In genomic region chr1:59236856-59237441, GRCm38 (mm10) we compare ENCODE assay signal across 8 mouse cellular contexts. TPM values are rescaled to one million over a fixed set of nuclear protein-coding genes. Genes with fewer than 3 reads are reported as not detected.
DNase-seq lines count a peak whose midpoint lies in the region; ATAC-seq lines count a peak whose summit lies in the region.

TSS of gene Als2 (minus strand) at chr1:59237231.

- no peaks in the 10 kb centered on the region for H3K27me3 ChIP-seq in heart, embryonic 10.5 days (ENCODE audit: insufficient read depth, poor library complexity, severe bottlenecking)
- H3K27me3 ChIP-seq in kidney, embryonic 15.5 days: no peaks in the 10 kb centered on the region

- WGBS in heart, embryonic 10.5 days: under 1% methylated on average over 58 of the region's 58 CpGs
- WGBS in kidney, embryonic 15.5 days: 0% methylated on average over 58 of the region's 58 CpGs

- no peaks in the 10 kb centered on the region for H3K36me3 ChIP-seq in heart, embryonic 10.5 days
- no peaks in the 10 kb centered on the region for H3K36me3 ChIP-seq in kidney, embryonic 15.5 days

- peak; percentile 95 for DNase-seq in B cell, adult 2 months
- peak; percentile 99 for DNase-seq in brain, adult 2 months (ENCODE audit: low read depth, low spot score)
- peak; percentile 99 for DNase-seq in heart, embryonic 10.5 days (ENCODE audit: low spot score)
- DNase-seq in liver: peak; percentile 100
- DNase-seq in spleen, postnatal 4 days (ENCODE audit: low spot score in 2 of 2): peak; percentile 99 to 100

- H3K4me2 ChIP-seq in kidney, embryonic 15.5 days: peak within 1 kb of the TSS; percentile 89

- peaks cover 2% of the 10 kb centered on the region; the same call in 1 of the 2 replicates for H3K4me1 ChIP-seq in heart, embryonic 10.5 days
- peaks cover 9% of the 10 kb centered on the region for H3K4me1 ChIP-seq in kidney, embryonic 15.5 days

- peak within 1 kb of the TSS; percentile 95 for H3K4me3 ChIP-seq in heart, embryonic 10.5 days
- peak within 1 kb of the TSS; percentile 90 for H3K4me3 ChIP-seq in kidney, embryonic 15.5 days (replicated peaks)

- peak within 1 kb of the TSS; percentile 83 for H3K9ac ChIP-seq in kidney, embryonic 15.5 days

- no peaks in the 10 kb centered on the region for H3K9me3 ChIP-seq in heart, embryonic 10.5 days
- no peaks in the 10 kb centered on the region for H3K9me3 ChIP-seq in kidney, embryonic 15.5 days (replicated peaks)

- ATAC-seq in erythroblast, adult 5-6 weeks (replicated peaks; ENCODE audit: low FRiP score, poor library complexity, severe bottlenecking): peak; percentile 92
- ATAC-seq in kidney, embryonic 15.5 days (replicated peaks; ENCODE audit: low FRiP score): peak; percentile 96
- peak; percentile 94 for ATAC-seq in monocyte, adult 5-6 weeks (replicated peaks; ENCODE audit: insufficient number of reproducible peaks, low FRiP score, low TSS enrichment, poor library complexity, severe bottlenecking)

- H3K27ac ChIP-seq in heart, embryonic 10.5 days: peak within 1 kb of the TSS; percentile 93
- peak within 1 kb of the TSS; percentile 70 for H3K27ac ChIP-seq in kidney, embryonic 15.5 days

RNA-seq across cellular contexts. Expression of gene Als2, which starts in this region (rescaled TPM):
- 3.1 and 12.3 TPM in 2 replicates for total RNA-seq in erythroblast, adult 5-6 weeks (2015; ENCODE audit: low replicate concordance)
- total RNA-seq in erythroblast, adult 5-6 weeks (2017; ENCODE audit: low replicate concordance): 5.5 and 6.3 TPM in 2 replicates
- 12.2 and 14.0 TPM in 2 replicates for polyA plus RNA-seq in heart, embryonic 10.5 days (2016; fragmentation: Nextera tagmentation; extraction: Ambion mirVana)
- polyA plus RNA-seq in kidney, embryonic 15.5 days (2015; fragmentation: Nextera tagmentation; extraction: Ambion mirVana): 10.9 and 12.9 TPM in 2 replicates
- total RNA-seq in monocyte, adult 5-6 weeks (2017): 10.4 to 16.2 TPM (median 12.3 TPM) in 3 replicates

Comparison
In these comparisons a context has a peak if more than half of its experiments do, and no peak if none do; other contexts are left out.
1. Peak in every context shown above with its lines: DNase-seq, ATAC-seq, H3K4me3 ChIP-seq and H3K27ac ChIP-seq.